Mouse (Mus musculus) C2C12 (cell line): ENCODE measurements around the gene Prnd. TPM values are rescaled to one million over a fixed set of nuclear protein-coding genes. Genes with fewer than 3 reads are reported as not detected.

Source experiments
- H3K27me3 ChIP-seq: one replicate; pipeline ENCODE4 v1.6.1; 2011; ENCODE audit not compliant: control insufficient read depth, insufficient read depth, insufficient read length
- H3K36me3 ChIP-seq: one replicate; pipeline ENCODE4 v1.6.1; 2011; ENCODE audit not compliant: control insufficient read depth, insufficient read depth
- H3K4me3 ChIP-seq: one replicate; pipeline ENCODE4 v1.5.1; 2011; ENCODE audit warnings: mild to moderate bottlenecking, control low read depth; ENCODE audit not compliant: poor library complexity, insufficient read depth, severe bottlenecking
- H3K79me2 ChIP-seq: one replicate; pipeline ENCODE4 v1.6.1; 2011; ENCODE audit not compliant: control insufficient read depth, insufficient read depth
- H3K79me3 ChIP-seq: one replicate; pipeline ENCODE4 v1.6.1; 2011; ENCODE audit warnings: low read depth, control low read depth
- H3ac ChIP-seq: one replicate; pipeline ENCODE3; 2011; ENCODE audit warnings: low read depth; ENCODE audit not compliant: control insufficient read depth, insufficient read length
- CEBPB ChIP-seq: IDR thresholded peaks from one replicate; pipeline ENCODE4 v1.6.1; 2011; ENCODE audit warnings: low read depth, mild to moderate bottlenecking, control low read depth, moderate library complexity
- CTCF ChIP-seq: IDR thresholded peaks from one replicate; pipeline ENCODE4 v1.5.1; 2011; ENCODE audit not compliant: control insufficient read depth, insufficient read depth, insufficient read length
- FOSL1 ChIP-seq: IDR thresholded peaks from one replicate; pipeline ENCODE4 v1.8.0; 2011; ENCODE audit warnings: mild to moderate bottlenecking, low read length; ENCODE audit not compliant: poor library complexity, insufficient read depth, severe bottlenecking
- MAX ChIP-seq: IDR thresholded peaks from one replicate; pipeline ENCODE4 v1.6.1; 2011; ENCODE audit warnings: mild to moderate bottlenecking, control low read depth
- MYOD1 ChIP-seq: IDR thresholded peaks from one replicate; pipeline ENCODE4 v1.6.1; 2011; ENCODE audit warnings: low read depth; ENCODE audit not compliant: control insufficient read depth, insufficient read length
- MYOG ChIP-seq: IDR thresholded peaks from one replicate; pipeline ENCODE4 v1.6.1; 2011; ENCODE audit not compliant: control insufficient read depth, insufficient read length; ENCODE audit errors: extremely low read depth
- USF1 ChIP-seq: IDR thresholded peaks from one replicate; pipeline ENCODE4 v1.6.1; 2011; ENCODE audit warnings: low read depth, mild to moderate bottlenecking, control low read depth, moderate library complexity
- polyA plus RNA-seq: library from polyadenylated mRNA; unstranded; fragments of >200 nt; fragmentation: generic; extraction: Trizol; gene quantifications from one replicate; pipeline ENCODE4 v1.2.1, GENCODE M21; 2012; ENCODE audit warnings: missing spikeins

The Prnd gene
- polyA plus RNA-seq, 1 experiment: 0.04 TPM

GRCm38 (mm10) chr2:131976663-131977062 lies 26.0 kb downstream of the Prnd start:
- Histone ChIP-seq H3K79me3 (no peaks in the 10 kb centered on the region), H3ac (no peak overlapping the region), H3K36me3 (no peaks in the 10 kb centered on the region), H3K4me3 (no peak overlapping the region), H3K27me3 (no peaks in the 10 kb centered on the region), H3K79me2 (no peaks in the 10 kb centered on the region)
- TF ChIP-seq MYOG (no peak), FOSL1 (no peak), CTCF (no peak), MAX (no peak)

GRCm38 (mm10) chr2:131980866-131981265 lies 30.2 kb downstream of the Prnd start:
- no peaks in the 10 kb centered on the region for H3K36me3 ChIP-seq
- no peaks in the 10 kb centered on the region for H3K79me3 ChIP-seq
- no peaks in the 10 kb centered on the region for H3K27me3 ChIP-seq
- no peak overlapping the region for H3K4me3 ChIP-seq
- no peak for TF ChIP-seq MAX
- no peak for TF ChIP-seq FOSL1
- TF ChIP-seq USF1: no peak
- TF ChIP-seq MYOG: no peak
- no peak for TF ChIP-seq MYOD1
- TF ChIP-seq CTCF: no peak
- TF ChIP-seq CEBPB: no peak
- no peak overlapping the region for H3ac ChIP-seq
- H3K79me2 ChIP-seq: no peaks in the 10 kb centered on the region

GRCm38 (mm10) chr2:131982546-131983196 lies 32.0 kb downstream of the Prnd start:
- no peak overlapping the region for H3ac ChIP-seq
- no peaks in the 10 kb centered on the region for H3K27me3 ChIP-seq
- no peaks in the 10 kb centered on the region for H3K79me3 ChIP-seq
- H3K4me3 ChIP-seq: no peak overlapping the region
- no peak for TF ChIP-seq MAX
- TF ChIP-seq CTCF: peak; percentile 89
- no peaks in the 10 kb centered on the region for H3K36me3 ChIP-seq
- H3K79me2 ChIP-seq: no peaks in the 10 kb centered on the region

- H3K27me3 ChIP-seq: no peaks in the 10 kb centered on the region
- no peaks in the 10 kb centered on the region for H3K79me2 ChIP-seq
- no peak overlapping the region for H3ac ChIP-seq
- TF ChIP-seq FOSL1 (no peak), MYOG (no peak), USF1 (no peak), MYOD1 (no peak), MAX (no peak), CEBPB (no peak), CTCF (no peak)
- H3K79me3 ChIP-seq: no peaks in the 10 kb centered on the region
- H3K4me3 ChIP-seq: no peak overlapping the region
- H3K36me3 ChIP-seq: no peaks in the 10 kb centered on the region
Observed at GRCm38 (mm10) chr2:131987950-131988349, 37.3 kb downstream of the Prnd start.

- no peaks in the 10 kb centered on the region for H3K27me3 ChIP-seq
- H3K79me3 ChIP-seq: no peaks in the 10 kb centered on the region
- no peaks in the 10 kb centered on the region for H3K36me3 ChIP-seq
- H3ac ChIP-seq: no peak overlapping the region
- no peak overlapping the region for H3K4me3 ChIP-seq
- H3K79me2 ChIP-seq: no peaks in the 10 kb centered on the region
- TF ChIP-seq FOSL1 (no peak), MYOD1 (no peak), MYOG (no peak), USF1 (no peak), MAX (no peak), CEBPB (no peak), CTCF (no peak)
Observed at GRCm38 (mm10) chr2:131988550-131988949, 37.9 kb downstream of the Prnd start.

- Histone ChIP-seq H3K36me3 (no peaks in the 10 kb centered on the region), H3ac (no peak overlapping the region), H3K27me3 (no peaks in the 10 kb centered on the region), H3K4me3 (no peak overlapping the region), H3K79me3 (no peaks in the 10 kb centered on the region), H3K79me2 (no peaks in the 10 kb centered on the region)
- no peak for TF ChIP-seq CEBPB
- no peak for TF ChIP-seq MYOG
- TF ChIP-seq USF1: no peak
- TF ChIP-seq MYOD1: no peak
- TF ChIP-seq MAX: no peak
- TF ChIP-seq CTCF: no peak
- TF ChIP-seq FOSL1: no peak
Observed at GRCm38 (mm10) chr2:131992487-131992886, 41.8 kb downstream of the Prnd start.
